In the genomic region with DNA sequence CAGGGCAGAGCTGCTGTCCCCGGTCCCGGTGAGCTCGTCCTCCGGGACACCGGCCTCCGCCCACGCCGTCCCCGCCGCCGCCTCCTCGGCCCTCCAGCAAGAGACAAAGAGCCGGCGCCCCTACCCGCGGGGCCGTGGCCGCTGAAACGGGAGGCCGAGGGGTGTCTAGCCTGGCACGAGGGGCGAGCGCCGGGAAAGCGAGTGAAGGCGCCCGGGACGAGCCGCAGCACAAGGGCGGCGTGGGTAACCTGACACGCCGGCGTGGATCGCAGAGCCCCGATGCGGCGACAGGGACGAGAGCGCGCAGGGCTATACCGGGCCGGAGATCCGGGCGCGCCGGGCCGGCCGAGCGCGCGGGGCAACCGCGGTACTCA, we compare ENCODE assay signal across 8 mouse cellular contexts. TPM values are rescaled to one million over a fixed set of nuclear protein-coding genes. Genes with fewer than 3 reads are reported as not detected.
DNase-seq lines count a peak whose midpoint lies in the region; ATAC-seq and TF ChIP-seq lines count a peak whose summit lies in the region.

No protein-coding gene starts in this region.

- TF ChIP-seq CTCF in E14TG2a.4 (conservative IDR thresholded peaks at IDR 0.05; ENCODE audit: low read length): no peak
- TF ChIP-seq CTCF in bone marrow, adult 2 months (IDR thresholded peaks at IDR 0.05; ENCODE audit: control insufficient read depth, insufficient read depth, low read length): no peak

- H3K9me3 ChIP-seq in E14TG2a.4 (ENCODE audit: low read length): no peaks in the 10 kb centered on the region
- no peaks in the 10 kb centered on the region for H3K9me3 ChIP-seq in forebrain, embryonic 12.5 days
- H3K9me3 ChIP-seq in heart, embryonic 15.5 days (replicated peaks): no peaks in the 10 kb centered on the region

- no peaks in the 10 kb centered on the region for H3K36me3 ChIP-seq in E14TG2a.4 (ENCODE audit: insufficient read depth, low read length)
- H3K36me3 ChIP-seq in forebrain, embryonic 12.5 days (replicated peaks): no peaks in the 10 kb centered on the region
- H3K36me3 ChIP-seq in heart, embryonic 15.5 days: no peaks in the 10 kb centered on the region

- peaks cover 87% of the 10 kb centered on the region for H3K27me3 ChIP-seq in E14TG2a.4 (ENCODE audit: insufficient read depth, low read length)
- H3K27me3 ChIP-seq in forebrain, embryonic 12.5 days: 0 out of 2 replicates have a peak, but pooled peaks cover 5% of the 10 kb centered on the region
- no peaks in the 10 kb centered on the region for H3K27me3 ChIP-seq in heart, embryonic 15.5 days

- no peak for TF ChIP-seq POLR2A in bone marrow, adult 2 months (IDR thresholded peaks at IDR 0.05; ENCODE audit: borderline replicate concordance, control insufficient read depth, low read depth, low read length)

- peak overlapping the region; percentile 93 for H3K4me2 ChIP-seq in forebrain, embryonic 12.5 days
- peak overlapping the region; percentile 90 for H3K4me2 ChIP-seq in heart, embryonic 15.5 days

- under 1% methylated on average over 53 of the region's 54 CpGs for WGBS in bone marrow, adult 2 months
- 0% methylated on average over 52 of the region's 54 CpGs for WGBS in forebrain, embryonic 12.5 days
- WGBS in heart, embryonic 15.5 days: 0% methylated on average over 54 of the region's 54 CpGs

- H3K4me1 ChIP-seq in E14TG2a.4 (replicated peaks; ENCODE audit: low read depth, low read length): peaks cover 21% of the 10 kb centered on the region; the same call in 1 of the 2 replicates
- no peaks in the 10 kb centered on the region for H3K4me1 ChIP-seq in bone marrow, adult 2 months (ENCODE audit: control insufficient read depth, insufficient read depth, low read length)
- H3K4me1 ChIP-seq in forebrain, embryonic 12.5 days: peaks cover 42% of the 10 kb centered on the region
- H3K4me1 ChIP-seq in heart, embryonic 15.5 days (replicated peaks): peaks cover 47% of the 10 kb centered on the region

- peak overlapping the region; percentile 99 for H3K9ac ChIP-seq in forebrain, embryonic 12.5 days
- H3K9ac ChIP-seq in heart, embryonic 15.5 days: peak overlapping the region; percentile 98

- peak overlapping the region; percentile 84 for H3K4me3 ChIP-seq in E14TG2a.4 (replicated peaks; ENCODE audit: low read length)
- H3K4me3 ChIP-seq in bone marrow, adult 2 months (replicated peaks; ENCODE audit: control insufficient read depth, low read depth, low read length): peak overlapping the region; percentile 56
- peak overlapping the region; percentile 96 for H3K4me3 ChIP-seq in forebrain, embryonic 12.5 days (replicated peaks)
- H3K4me3 ChIP-seq in heart, embryonic 15.5 days: peak overlapping the region; percentile 97

- peak; percentile 48 for DNase-seq in layer of hippocampus, adult 9-11 months
- DNase-seq in lung, postnatal 4 days: peak; percentile 64 to 67
- DNase-seq in right cerebral cortex, postnatal 14 days: peak; percentile 60

- peak; percentile 17 for ATAC-seq in forebrain, embryonic 12.5 days (ENCODE audit: low FRiP score)
- peak; percentile 24; the same call in 1 of the 2 replicates for ATAC-seq in heart, embryonic 15.5 days (replicated peaks; ENCODE audit: insufficient number of reproducible peaks, insufficient read depth, low FRiP score, low read depth)
- no peak for ATAC-seq in erythroid progenitor cell, adult 5-6 weeks (replicated peaks; ENCODE audit: low FRiP score, poor library complexity, severe bottlenecking)

- no peak overlapping the region; the same call in 1 of the 2 replicates for H3K27ac ChIP-seq in bone marrow, adult 2 months (ENCODE audit: control insufficient read depth, insufficient read depth, low read depth, low read length, poor library complexity)
- H3K27ac ChIP-seq in forebrain, embryonic 12.5 days: peak overlapping the region; percentile 99
- peak overlapping the region; percentile 98 for H3K27ac ChIP-seq in heart, embryonic 15.5 days

RNA-seq across cellular contexts. Expression of gene Trio, which starts 0.7 kb away (rescaled TPM):
- 23.9 and 24.7 TPM in 2 replicates for polyA plus RNA-seq in bone marrow, adult 2 months (2011; ENCODE audit: insufficient read depth, insufficient read length, low replicate concordance, missing spikeins)
- 46.1 and 49.0 TPM in 2 replicates for polyA plus RNA-seq in forebrain, embryonic 12.5 days (2016; fragmentation: Nextera tagmentation; extraction: Ambion mirVana)
- 16.2 and 18.5 TPM in 2 replicates for polyA plus RNA-seq in heart, embryonic 15.5 days (2015; fragmentation: Nextera tagmentation; extraction: Ambion mirVana)
- total RNA-seq in erythroid progenitor cell, adult 5-6 weeks (2015; ENCODE audit: low replicate concordance): 6.3 and 9.0 TPM in 2 replicates
- 3.4 and 5.5 TPM in 2 replicates for total RNA-seq in erythroid progenitor cell, adult 5-6 weeks (2017; ENCODE audit: low replicate concordance)
